Mouse (Mus musculus) myocyte (in vitro differentiated cells): Measurements from ENCODE around the gene Fam19a5. TPM values are rescaled to one million over a fixed set of nuclear protein-coding genes. Genes with fewer than 3 reads are reported as not detected.
A peak's percentile ranks its signal among the peaks of the same experiment; 100 is the strongest.

Experiments used
- H3K27me3 ChIP-seq: one replicate; pipeline ENCODE4 v1.6.1; 2011; ENCODE audit not compliant: control insufficient read depth, insufficient read depth, insufficient read length
- H3K36me3 ChIP-seq: one replicate; pipeline ENCODE4 v1.6.1; 2011; ENCODE audit not compliant: control insufficient read depth, insufficient read depth
- H3K4me2 ChIP-seq: one replicate; pipeline ENCODE4 v1.6.1; 2011; ENCODE audit warnings: low read depth, control low read depth
- H3K4me3 ChIP-seq: one replicate; pipeline ENCODE4 v1.5.1; 2011; ENCODE audit warnings: mild to moderate bottlenecking, control low read depth, moderate library complexity
- H3K79me2 ChIP-seq: one replicate; pipeline ENCODE4 v1.6.1; 2011; ENCODE audit not compliant: control insufficient read depth, insufficient read depth
- H3ac ChIP-seq: one replicate; pipeline ENCODE4 v1.6.1; 2011; ENCODE audit not compliant: control insufficient read depth, insufficient read length
- CEBPB ChIP-seq: IDR thresholded peaks from 2 replicates; pipeline ENCODE4 v1.6.1; 2011; ENCODE audit warnings: mild to moderate bottlenecking, moderate library complexity; ENCODE audit not compliant: poor library complexity, insufficient read depth, severe bottlenecking
- E2F4 ChIP-seq: IDR thresholded peaks from one replicate; pipeline ENCODE4 v1.6.1; 2011; ENCODE audit warnings: mild to moderate bottlenecking, control low read depth, moderate library complexity; ENCODE audit not compliant: insufficient read depth
- MAX ChIP-seq: IDR thresholded peaks from one replicate; pipeline ENCODE4 v1.6.1; 2011; ENCODE audit warnings: low read depth, mild to moderate bottlenecking, control low read depth
- MYOD1 ChIP-seq, 3 experiments: IDR thresholded peaks; one replicate each; pipeline ENCODE4 v1.6.1; 2011; ENCODE audit warnings: control low read depth in 2 of 3, low read depth in 2 of 3, mild to moderate bottlenecking in 2 of 3, moderate library complexity in 1 of 3; ENCODE audit not compliant: insufficient read length in 2 of 3, control insufficient read depth in 1 of 3
- MYOG ChIP-seq, 3 experiments: IDR thresholded peaks; one replicate each; pipeline ENCODE4 v1.6.1; 2011; ENCODE audit warnings: control low read depth in 2 of 3, low read depth in 2 of 3, mild to moderate bottlenecking in 2 of 3; ENCODE audit not compliant: insufficient read length in 2 of 3, control insufficient read depth in 1 of 3, insufficient read depth in 1 of 3
- POLR2A ChIP-seq: IDR thresholded peaks from one replicate; pipeline ENCODE4 v1.6.1; 2011; ENCODE audit warnings: low read depth, mild to moderate bottlenecking, control low read depth, moderate library complexity; ENCODE audit not compliant: insufficient read length
- POLR2AphosphoS2 ChIP-seq: IDR thresholded peaks from one replicate; pipeline ENCODE4 v1.6.1; 2011; ENCODE audit warnings: low read depth, control low read depth; ENCODE audit not compliant: insufficient read length
- REST ChIP-seq: IDR thresholded peaks from one replicate; pipeline ENCODE4 v1.6.1; 2011; ENCODE audit warnings: mild to moderate bottlenecking, control low read depth, moderate library complexity; ENCODE audit not compliant: insufficient read depth, insufficient read length
- SRF ChIP-seq: IDR thresholded peaks from one replicate; pipeline ENCODE4 v1.6.1; 2011; ENCODE audit warnings: low read depth; ENCODE audit not compliant: control insufficient read depth, insufficient read length
- TCF12 ChIP-seq: IDR thresholded peaks from one replicate; pipeline ENCODE4 v1.6.1; 2011; ENCODE audit warnings: mild to moderate bottlenecking, control low read depth; ENCODE audit not compliant: poor library complexity, insufficient read depth, severe bottlenecking
- TCF3 ChIP-seq: IDR thresholded peaks from one replicate; pipeline ENCODE4 v1.6.1; 2011; ENCODE audit warnings: low read depth, control low read depth; ENCODE audit not compliant: insufficient read length
- USF1 ChIP-seq: IDR thresholded peaks from one replicate; pipeline ENCODE4 v1.6.1; 2011; ENCODE audit warnings: low read depth, mild to moderate bottlenecking, control low read depth, moderate library complexity
- polyA plus RNA-seq: library from polyadenylated mRNA; unstranded; fragments of >200 nt; fragmentation: generic; extraction: Trizol; gene quantifications from one replicate; pipeline ENCODE4 v1.2.1, GENCODE M21; 2012; ENCODE audit warnings: missing spikeins

Gene Fam19a5
- polyA plus RNA-seq, 1 experiment = 2.7 TPM

DNA sequence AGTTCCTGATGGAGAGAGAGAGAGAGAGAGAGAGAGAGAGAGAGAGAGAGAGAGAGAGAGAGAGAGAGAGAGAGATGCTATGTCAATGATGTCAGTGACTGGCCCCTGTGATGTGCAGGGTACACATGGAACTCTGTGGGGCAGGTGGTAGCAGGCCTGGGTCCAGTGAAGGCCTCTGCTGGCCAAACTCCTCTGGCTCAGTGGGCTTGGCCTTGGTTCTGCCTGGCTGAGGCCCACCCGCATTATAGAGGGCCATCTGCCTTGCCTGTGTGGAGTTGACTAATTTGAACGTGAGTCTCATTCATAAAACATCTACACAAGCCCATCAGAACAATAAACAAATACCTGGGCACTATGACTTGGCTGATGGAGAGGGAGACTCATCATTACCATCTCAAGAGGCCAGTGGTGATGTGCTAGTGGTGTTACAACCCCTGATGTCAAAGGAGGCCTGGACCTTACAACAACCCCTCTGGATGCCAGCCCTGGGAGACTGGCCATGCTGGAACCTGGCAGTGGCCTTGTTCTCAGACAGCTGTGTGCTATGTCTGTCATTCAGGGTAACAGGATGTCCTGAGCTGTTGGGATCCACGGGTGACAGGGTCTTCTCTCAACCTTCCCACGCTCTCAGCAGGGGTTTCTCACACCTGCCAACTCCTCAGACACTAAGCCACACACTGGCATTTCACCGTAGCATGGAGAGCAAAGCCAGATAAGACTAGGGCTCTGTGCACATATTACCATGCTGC lies 102.4 kb downstream of the Fam19a5 start:
- H3K36me3 ChIP-seq = no peaks in the 10 kb centered on the region
- TF ChIP-seq CEBPB = no peak
- TF ChIP-seq POLR2A = no peak
- TF ChIP-seq MYOD1 (IDR thresholded peaks at IDR 0.05; ENCODE audit: control insufficient read depth in 1 of 3, insufficient read length in 2 of 3, low read depth in 2 of 3) = peak in 1 of 3 experiments; percentile 1
- TF ChIP-seq MAX = no peak
- H3K27me3 ChIP-seq = no peaks in the 10 kb centered on the region
- peaks cover 4% of the 10 kb centered on the region for H3K79me2 ChIP-seq
- H3K4me2 ChIP-seq = no peak overlapping the region
- no peak overlapping the region for H3ac ChIP-seq
- H3K4me3 ChIP-seq = no peak overlapping the region

DNA sequence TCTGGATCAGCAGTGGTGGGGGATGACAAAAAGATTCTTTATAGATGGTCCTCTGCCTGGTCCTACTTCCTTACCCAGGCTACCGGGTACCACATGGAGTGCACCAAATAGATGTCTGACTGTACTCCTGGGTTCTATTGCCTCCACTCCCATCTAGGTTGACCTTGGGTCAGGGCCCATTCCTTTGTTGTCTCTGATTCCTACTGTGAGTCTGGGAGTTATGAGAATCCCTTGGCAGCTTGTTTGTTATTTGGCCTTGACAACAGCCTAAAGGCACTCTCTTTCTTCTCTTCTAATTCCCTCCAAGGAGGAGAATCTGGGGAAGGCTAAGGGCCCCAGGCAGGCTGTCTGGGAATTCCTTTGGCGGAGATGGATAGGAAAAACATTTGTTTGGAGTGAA lies 105.6 kb downstream of the Fam19a5 start:
- Histone ChIP-seq H3K79me2 (peaks cover 4% of the 10 kb centered on the region), H3K27me3 (no peaks in the 10 kb centered on the region), H3K4me3 (no peak overlapping the region), H3K4me2 (no peak overlapping the region), H3ac (no peak overlapping the region), H3K36me3 (no peaks in the 10 kb centered on the region)
- no peak for TF ChIP-seq POLR2A

DNA sequence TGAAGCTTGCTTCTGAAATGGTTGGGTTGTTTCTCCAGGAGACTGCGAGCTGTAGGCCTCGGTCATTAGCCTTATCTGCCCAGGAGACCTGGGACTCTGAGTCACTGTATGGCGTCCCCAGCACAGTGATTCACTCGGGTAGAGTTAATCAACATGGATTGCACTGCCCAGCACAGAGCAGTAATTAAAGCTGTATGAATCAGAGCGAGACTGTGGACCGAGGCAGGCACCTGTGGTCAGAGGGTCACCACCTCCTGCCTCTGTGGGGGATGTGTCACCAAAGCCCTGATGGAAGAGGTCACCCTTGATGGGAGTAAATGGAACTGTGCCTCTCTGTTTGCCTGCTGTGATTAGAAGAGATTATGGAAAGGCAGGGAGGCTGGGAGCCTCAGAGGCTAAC lies 110.5 kb downstream of the Fam19a5 start:
- Histone ChIP-seq H3K4me2 (peak overlapping the region; percentile 68), H3K27me3 (no peaks in the 10 kb centered on the region), H3ac (no peak overlapping the region), H3K36me3 (no peaks in the 10 kb centered on the region), H3K79me2 (peaks cover 4% of the 10 kb centered on the region), H3K4me3 (no peak overlapping the region)
- TF ChIP-seq TCF3 (no peak), MYOD1 (IDR thresholded peaks at IDR 0.05; ENCODE audit: control insufficient read depth in 1 of 3, insufficient read length in 2 of 3, low read depth in 2 of 3) (peak in 2 of 3 experiments; percentile 38 to 78), MYOG (IDR thresholded peaks at IDR 0.05; ENCODE audit: control insufficient read depth in 1 of 3, insufficient read depth in 1 of 3, insufficient read length in 2 of 3, low read depth in 2 of 3) (peak in 1 of 3 experiments; percentile 35), CEBPB (peak; percentile 29; the same call in 1 of the 2 replicates), E2F4 (no peak), SRF (no peak)

DNA sequence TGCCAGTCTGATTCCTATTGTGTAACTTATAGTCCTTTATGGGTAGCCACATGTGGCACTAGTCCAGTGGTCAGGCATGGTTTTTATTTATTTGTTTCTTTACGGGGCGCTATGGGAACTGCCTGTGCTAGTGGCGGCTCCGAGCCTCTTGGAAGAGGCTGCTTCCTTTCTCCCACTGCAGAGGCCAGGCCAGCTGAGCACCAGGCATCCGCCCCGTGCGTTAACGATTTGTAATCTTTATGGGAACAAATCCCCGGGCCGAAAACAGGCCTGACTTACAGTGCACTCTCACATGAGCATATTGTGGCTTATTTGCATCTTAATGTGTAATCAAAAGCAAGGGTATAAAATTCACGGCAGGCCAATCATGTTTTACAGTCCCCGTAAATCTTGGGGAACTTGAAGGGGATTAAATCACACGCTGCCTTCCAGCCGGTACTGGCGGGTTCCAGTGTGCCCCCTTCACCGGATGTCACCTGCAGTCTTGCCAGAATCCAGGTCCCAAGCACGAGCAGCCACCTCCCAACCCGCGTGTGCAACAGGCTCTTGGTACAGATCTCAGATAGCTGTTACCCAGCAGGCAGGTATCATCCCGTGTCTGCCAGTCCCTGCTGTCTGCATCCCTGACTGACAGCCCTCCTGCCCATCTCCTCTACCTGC lies 112.5 kb downstream of the Fam19a5 start:
- no peaks in the 10 kb centered on the region for H3K36me3 ChIP-seq
- no peaks in the 10 kb centered on the region for H3K27me3 ChIP-seq
- no peak overlapping the region for H3K4me2 ChIP-seq
- TF ChIP-seq POLR2A (no peak), REST (no peak), SRF (no peak), USF1 (no peak), TCF12 (no peak), MYOG (IDR thresholded peaks at IDR 0.05; ENCODE audit: control insufficient read depth in 1 of 3, insufficient read depth in 1 of 3, insufficient read length in 2 of 3, low read depth in 2 of 3) (no peak), MAX (no peak), POLR2AphosphoS2 (no peak), MYOD1 (IDR thresholded peaks at IDR 0.05; ENCODE audit: control insufficient read depth in 1 of 3, insufficient read length in 2 of 3, low read depth in 2 of 3) (no peak), E2F4 (no peak)
- H3K4me3 ChIP-seq = no peak overlapping the region
- no peak overlapping the region for H3ac ChIP-seq
- no peaks in the 10 kb centered on the region for H3K79me2 ChIP-seq

DNA sequence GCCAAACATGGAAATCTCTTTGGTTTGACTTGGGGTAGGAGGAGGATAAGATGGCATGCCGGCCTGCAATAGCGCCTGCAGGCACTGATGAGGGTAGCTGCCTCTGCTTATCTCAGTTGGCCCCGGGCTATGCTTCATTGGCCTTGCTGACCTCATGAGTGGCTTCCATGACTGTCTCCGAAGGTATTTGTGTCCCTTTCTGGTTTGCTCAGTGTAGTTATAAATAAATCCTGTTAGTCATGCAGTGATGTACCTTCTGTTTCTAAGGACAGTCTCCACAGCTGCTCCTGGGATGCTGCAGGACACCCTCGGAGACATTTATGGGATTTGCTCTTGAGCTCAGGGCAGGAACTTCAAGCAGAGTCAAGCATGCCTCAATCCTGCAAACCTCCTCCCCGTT lies 115.6 kb downstream of the Fam19a5 start:
- H3ac ChIP-seq = no peak overlapping the region
- TF ChIP-seq E2F4 (no peak), POLR2A (no peak), CEBPB (no peak), USF1 (no peak), REST (no peak), TCF12 (no peak), MYOD1 (IDR thresholded peaks at IDR 0.05; ENCODE audit: control insufficient read depth in 1 of 3, insufficient read length in 2 of 3, low read depth in 2 of 3) (peak in 2 of 3 experiments; percentile 20 to 40)

More for the DNA sequence above, 115.6 kb downstream of the Fam19a5 start:
- H3K36me3 ChIP-seq = no peaks in the 10 kb centered on the region
- no peaks in the 10 kb centered on the region for H3K27me3 ChIP-seq
- no peak overlapping the region for H3K4me2 ChIP-seq
- H3K79me2 ChIP-seq = no peaks in the 10 kb centered on the region
- no peak overlapping the region for H3K4me3 ChIP-seq
